Mouse (Mus musculus): Measurements from ENCODE around the gene Dnah8. TPM values are rescaled to one million over a fixed set of nuclear protein-coding genes. Genes with fewer than 3 reads are reported as not detected.

The Dnah8 gene
- polyA plus RNA-seq, 1 experiment from 2014 or later: 1.4 TPM

GRCm38 (mm10) chr17:30664856-30665255 is 40.7 kb downstream of the Dnah8 start:
- Histone ChIP-seq H3K9me3 (replicated peaks) (peaks cover 3% of the 10 kb centered on the region; the same call in 1 of the 2 replicates), H3K4me3 (replicated peaks) (no peak overlapping the region), H3K27ac (no peak overlapping the region), H3K36me3 (peaks cover 15% of the 10 kb centered on the region), H3K27me3 (no peaks in the 10 kb centered on the region), H3K4me2 (no peak overlapping the region), H3K4me1 (replicated peaks) (no peaks in the 10 kb centered on the region; the same call in 1 of the 2 replicates), H3K9ac (no peak overlapping the region)
- WGBS (ENCODE audit: insufficient replicate concordance): 81% methylated on average over 5 of the region's 5 CpGs
- DNase-seq (no peak), ATAC-seq (ENCODE audit: low read depth) (no peak)

DNA sequence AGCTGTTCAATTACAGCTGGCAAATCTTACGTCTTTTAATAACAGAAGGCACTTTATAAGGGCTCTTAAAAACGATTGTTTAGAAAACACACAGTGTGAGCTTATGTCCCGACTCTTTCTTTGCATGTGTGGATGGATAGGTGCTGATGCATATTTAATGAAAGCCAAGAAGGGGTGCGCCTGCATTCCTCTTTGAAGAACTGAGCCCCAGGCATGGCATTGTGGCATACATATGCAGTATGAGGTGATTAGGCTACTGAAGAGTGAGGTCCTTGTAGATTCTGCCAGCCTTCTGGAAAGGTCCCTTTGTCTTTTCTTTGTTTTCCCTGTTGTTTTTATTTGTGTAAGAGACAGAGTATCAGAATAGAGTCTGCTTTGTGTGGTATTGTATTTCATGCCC is 48.4 kb downstream of the Dnah8 start:
- H3K4me3 ChIP-seq (replicated peaks): no peak overlapping the region
- H3K9ac ChIP-seq: no peak overlapping the region
- H3K9me3 ChIP-seq (replicated peaks): no peaks in the 10 kb centered on the region
- 74% methylated on average over 4 of the region's 4 CpGs for WGBS (ENCODE audit: insufficient replicate concordance)
- H3K4me2 ChIP-seq: no peak overlapping the region
- no peaks in the 10 kb centered on the region for H3K27me3 ChIP-seq
- DNase-seq (no peak), ATAC-seq (ENCODE audit: low read depth) (no peak)
- peaks cover 4% of the 10 kb centered on the region; the same call in 1 of the 2 replicates for H3K36me3 ChIP-seq
- no peak overlapping the region for H3K27ac ChIP-seq
- H3K4me1 ChIP-seq (replicated peaks): no peaks in the 10 kb centered on the region

DNA sequence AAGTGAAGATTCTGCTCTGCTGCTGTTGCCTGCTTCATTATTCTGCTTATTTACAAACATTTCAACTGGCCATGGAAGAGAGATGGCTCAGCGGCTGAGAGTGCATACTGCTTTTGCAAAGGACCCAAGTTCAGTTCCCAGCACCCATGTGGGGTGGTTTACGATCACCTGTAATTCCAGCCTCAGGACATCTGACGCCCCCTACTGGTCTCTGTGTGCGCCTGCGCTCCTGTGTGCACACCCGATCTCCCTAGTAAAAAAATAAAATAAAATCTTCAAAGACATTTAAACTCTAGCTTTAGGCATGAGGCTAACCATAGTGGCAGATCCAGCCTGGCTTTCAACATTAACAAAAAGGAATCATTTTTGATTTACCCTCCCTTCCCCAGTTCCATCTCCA is 48.9 kb downstream of the Dnah8 start:
- WGBS (ENCODE audit: insufficient replicate concordance): 85% methylated on average over 6 of the region's 6 CpGs
- ATAC-seq (ENCODE audit: low read depth) (no peak), DNase-seq (no peak)
- Histone ChIP-seq H3K4me2 (no peak overlapping the region), H3K27ac (no peak overlapping the region), H3K27me3 (no peaks in the 10 kb centered on the region), H3K9ac (no peak overlapping the region), H3K4me3 (replicated peaks) (no peak overlapping the region), H3K4me1 (replicated peaks) (no peaks in the 10 kb centered on the region), H3K36me3 (peaks cover 4% of the 10 kb centered on the region; the same call in 1 of the 2 replicates), H3K9me3 (replicated peaks) (no peaks in the 10 kb centered on the region)

DNA sequence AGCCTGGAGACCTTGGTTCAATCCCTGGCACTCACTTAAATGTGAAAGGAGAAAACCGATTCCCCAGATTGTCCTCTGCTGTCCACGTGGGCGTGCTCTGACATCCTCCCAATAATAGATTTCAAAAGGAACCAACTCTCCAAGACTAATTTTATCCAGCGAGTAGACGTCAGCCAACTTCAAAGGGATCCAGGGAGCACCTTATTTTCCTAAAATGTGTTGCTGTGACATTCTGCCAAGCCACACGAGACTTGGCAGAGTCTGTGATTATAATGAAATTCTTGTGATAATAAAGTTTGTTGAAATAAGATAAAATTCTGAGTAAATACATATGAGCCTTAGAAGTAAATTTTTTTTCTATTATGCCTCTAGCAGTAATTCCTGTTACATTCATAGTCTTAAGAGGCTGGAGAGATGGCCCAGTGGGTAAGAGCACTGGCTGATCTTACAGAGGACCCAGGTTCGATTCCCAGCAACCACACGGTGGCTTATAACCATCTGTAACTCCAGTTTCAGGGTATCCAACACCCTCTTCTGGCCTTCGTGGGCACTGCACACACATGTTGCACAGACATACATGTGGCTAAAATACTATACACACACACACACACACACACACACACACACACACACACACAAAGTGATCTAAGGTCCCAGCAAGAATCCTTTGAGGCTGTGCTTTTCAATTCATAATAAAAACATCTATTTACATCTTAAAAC is 51.0 kb downstream of the Dnah8 start:
- H3K4me2 ChIP-seq: no peak overlapping the region
- DNase-seq (no peak), ATAC-seq (ENCODE audit: low read depth) (no peak)
- no peaks in the 10 kb centered on the region for H3K27me3 ChIP-seq
- no peaks in the 10 kb centered on the region for H3K4me1 ChIP-seq (replicated peaks)
- H3K9ac ChIP-seq: no peak overlapping the region
- H3K9me3 ChIP-seq (replicated peaks): no peaks in the 10 kb centered on the region
- no peak overlapping the region for H3K4me3 ChIP-seq (replicated peaks)
- peaks cover 4% of the 10 kb centered on the region; the same call in 1 of the 2 replicates for H3K36me3 ChIP-seq
- WGBS (ENCODE audit: insufficient replicate concordance): 74% methylated on average over 9 of the region's 9 CpGs
- H3K27ac ChIP-seq: no peak overlapping the region

GRCm38 (mm10) chr17:30678523-30678922 is 54.4 kb downstream of the Dnah8 start:
- Histone ChIP-seq H3K9ac (no peak overlapping the region), H3K4me1 (replicated peaks) (no peaks in the 10 kb centered on the region), H3K36me3 (no peaks in the 10 kb centered on the region), H3K9me3 (replicated peaks) (no peaks in the 10 kb centered on the region), H3K27me3 (no peaks in the 10 kb centered on the region), H3K4me2 (no peak overlapping the region), H3K27ac (no peak overlapping the region), H3K4me3 (replicated peaks) (no peak overlapping the region)
- no peak for ATAC-seq (ENCODE audit: low read depth)
- no peak for DNase-seq
- 84% methylated on average over 10 of the region's 10 CpGs for WGBS (ENCODE audit: insufficient replicate concordance)

GRCm38 (mm10) chr17:30679612-30680011 is 55.5 kb downstream of the Dnah8 start:
- 75% methylated on average over 4 of the region's 4 CpGs for WGBS (ENCODE audit: insufficient replicate concordance)
- Histone ChIP-seq H3K27me3 (no peaks in the 10 kb centered on the region), H3K4me2 (no peak overlapping the region), H3K9me3 (replicated peaks) (no peaks in the 10 kb centered on the region), H3K27ac (no peak overlapping the region), H3K4me3 (replicated peaks) (no peak overlapping the region), H3K36me3 (no peaks in the 10 kb centered on the region), H3K4me1 (replicated peaks) (no peaks in the 10 kb centered on the region), H3K9ac (no peak overlapping the region)
- ATAC-seq (ENCODE audit: low read depth): no peak
- no peak for DNase-seq

- Histone ChIP-seq H3K4me3 (replicated peaks) (no peak overlapping the region), H3K9me3 (replicated peaks) (no peaks in the 10 kb centered on the region), H3K9ac (no peak overlapping the region), H3K4me1 (replicated peaks) (no peaks in the 10 kb centered on the region), H3K27ac (no peak overlapping the region), H3K36me3 (no peaks in the 10 kb centered on the region), H3K27me3 (no peaks in the 10 kb centered on the region), H3K4me2 (no peak overlapping the region)
- WGBS (ENCODE audit: insufficient replicate concordance): 13% methylated on average over 5 of the region's 5 CpGs
- DNase-seq (peak; percentile 9), ATAC-seq (ENCODE audit: low read depth) (no peak)
Observed at GRCm38 (mm10) chr17:30681604-30682003, 57.5 kb downstream of the Dnah8 start.

GRCm38 (mm10) chr17:30690181-30690580 is 66.0 kb downstream of the Dnah8 start:
- no peaks in the 10 kb centered on the region for H3K27me3 ChIP-seq
- no peaks in the 10 kb centered on the region for H3K36me3 ChIP-seq
- H3K4me2 ChIP-seq: no peak overlapping the region
- no peak for ATAC-seq (ENCODE audit: low read depth)
- H3K9ac ChIP-seq: no peak overlapping the region
- H3K4me3 ChIP-seq (replicated peaks): no peak overlapping the region
- H3K9me3 ChIP-seq (replicated peaks): no peaks in the 10 kb centered on the region
- no peak for DNase-seq
- H3K4me1 ChIP-seq (replicated peaks): no peaks in the 10 kb centered on the region; the same call in 1 of the 2 replicates
- 72% methylated on average over 8 of the region's 8 CpGs for WGBS (ENCODE audit: insufficient replicate concordance)
- no peak overlapping the region for H3K27ac ChIP-seq

DNA sequence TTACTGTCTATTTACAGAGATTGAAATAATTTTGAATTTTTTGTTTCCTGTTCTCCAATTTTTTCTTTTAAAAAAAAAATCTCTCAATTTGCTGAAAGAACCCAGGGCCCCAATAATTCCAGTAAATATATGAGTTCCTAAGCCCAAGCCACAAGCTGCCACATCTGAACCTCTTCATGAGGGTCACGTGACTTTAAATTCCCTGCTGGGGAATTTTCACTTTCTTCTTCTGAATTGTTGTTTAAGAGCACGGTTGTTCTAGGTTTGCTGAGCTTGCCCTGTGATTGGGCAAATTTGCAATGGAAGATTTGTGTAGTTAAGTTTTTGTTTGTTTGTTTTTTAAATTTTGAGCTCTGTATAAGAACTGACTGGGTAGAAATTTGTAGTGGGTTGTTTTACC is 67.3 kb downstream of the Dnah8 start:
- H3K9me3 ChIP-seq (replicated peaks): no peaks in the 10 kb centered on the region
- H3K4me3 ChIP-seq (replicated peaks): no peak overlapping the region
- no peak overlapping the region for H3K4me2 ChIP-seq
- no peaks in the 10 kb centered on the region for H3K36me3 ChIP-seq
- 67% methylated on average over 2 of the region's 2 CpGs for WGBS (ENCODE audit: insufficient replicate concordance)
- H3K27ac ChIP-seq: no peak overlapping the region
- H3K27me3 ChIP-seq: no peaks in the 10 kb centered on the region
- DNase-seq (no peak), ATAC-seq (ENCODE audit: low read depth) (no peak)
- no peaks in the 10 kb centered on the region; the same call in 1 of the 2 replicates for H3K4me1 ChIP-seq (replicated peaks)
- H3K9ac ChIP-seq: no peak overlapping the region

DNA sequence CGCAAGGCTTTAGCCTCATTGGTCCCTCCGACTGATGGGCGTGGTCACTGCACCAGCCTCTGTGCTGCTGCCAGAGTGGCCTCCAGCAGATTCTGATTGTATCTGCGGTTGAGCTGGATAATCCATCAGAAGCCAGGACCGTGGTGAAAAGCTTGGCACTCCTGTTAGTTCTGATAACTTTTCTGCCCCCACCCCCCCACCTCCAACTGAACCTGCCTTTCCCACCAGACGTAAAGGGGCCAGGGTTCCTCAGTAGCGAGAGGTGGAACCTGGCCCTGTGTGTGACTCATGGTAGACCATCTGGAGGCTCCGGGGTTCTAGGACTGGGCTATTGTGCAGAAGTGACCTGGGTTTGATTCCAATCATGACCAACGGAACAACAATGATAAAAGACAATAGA is 70.1 kb downstream of the Dnah8 start:
- Histone ChIP-seq H3K9me3 (replicated peaks) (no peaks in the 10 kb centered on the region), H3K27ac (no peak overlapping the region), H3K27me3 (no peaks in the 10 kb centered on the region), H3K4me2 (no peak overlapping the region), H3K9ac (no peak overlapping the region), H3K4me3 (replicated peaks) (no peak overlapping the region), H3K36me3 (no peaks in the 10 kb centered on the region), H3K4me1 (replicated peaks) (no peaks in the 10 kb centered on the region; the same call in 1 of the 2 replicates)
- no peak for DNase-seq
- 59% methylated on average over 9 of the region's 9 CpGs for WGBS (ENCODE audit: insufficient replicate concordance)
- ATAC-seq (ENCODE audit: low read depth): no peak

- DNase-seq: no peak
- H3K4me3 ChIP-seq (replicated peaks): no peak overlapping the region
- H3K36me3 ChIP-seq: no peaks in the 10 kb centered on the region; the same call in 1 of the 2 replicates
- H3K9ac ChIP-seq: no peak overlapping the region
- 54% methylated on average over 3 of the region's 3 CpGs for whole genome bisulfite sequencing (ENCODE audit: insufficient replicate concordance)
- no peaks in the 10 kb centered on the region for H3K9me3 ChIP-seq (replicated peaks)
- no peaks in the 10 kb centered on the region for H3K27me3 ChIP-seq
- H3K27ac ChIP-seq: no peak overlapping the region
- H3K4me2 ChIP-seq: no peak overlapping the region
- no peaks in the 10 kb centered on the region for H3K4me1 ChIP-seq (replicated peaks)
- no peak for ATAC-seq (ENCODE audit: low read depth)
Observed at GRCm38 (mm10) chr17:30714732-30715131, 90.6 kb downstream of the Dnah8 start.

DNA sequence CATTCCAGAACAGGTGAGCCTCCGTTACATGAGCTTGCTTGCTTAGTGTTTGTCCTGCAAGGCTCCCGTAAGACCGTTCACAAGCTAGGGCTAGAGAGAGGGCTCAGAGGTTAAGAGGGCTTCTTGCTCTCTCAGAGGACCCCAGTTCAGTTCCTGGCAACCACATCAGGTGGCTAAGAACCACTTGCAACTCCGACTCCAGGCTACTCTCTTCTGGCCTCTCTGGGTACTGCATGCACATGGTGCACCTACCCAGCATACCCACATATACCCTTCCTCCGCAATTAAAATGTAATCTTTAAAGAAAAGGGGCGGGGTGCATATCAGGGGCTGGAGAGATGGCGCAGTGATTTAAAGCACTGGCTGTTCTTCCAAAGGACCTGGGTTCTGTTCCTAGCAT is 94.0 kb downstream of the Dnah8 start:
- H3K27ac ChIP-seq: no peak overlapping the region
- no peak overlapping the region for H3K9ac ChIP-seq
- no peak overlapping the region for H3K4me3 ChIP-seq (replicated peaks)
- H3K4me2 ChIP-seq: no peak overlapping the region
- H3K27me3 ChIP-seq: no peaks in the 10 kb centered on the region
- no peaks in the 10 kb centered on the region for H3K4me1 ChIP-seq (replicated peaks)
- ATAC-seq (ENCODE audit: low read depth) (no peak), DNase-seq (no peak)
- 79% methylated on average over 7 of the region's 7 CpGs for WGBS (ENCODE audit: insufficient replicate concordance)
- no peaks in the 10 kb centered on the region; the same call in 1 of the 2 replicates for H3K36me3 ChIP-seq
- H3K9me3 ChIP-seq (replicated peaks): no peaks in the 10 kb centered on the region

Data from liver, embryonic 13.5 days (tissue).